Mouse (Mus musculus) neural tube, embryonic 11.5 days (tissue): ENCODE data around the gene Gm10521. TPM values are rescaled to one million over a fixed set of nuclear protein-coding genes. Genes with fewer than 3 reads are reported as not detected.

Source experiments
- ATAC-seq: fragments of 200-750 bp; cut with Nextera tagmentation; 2 replicates; pipeline ENCODE4 v1.8.0; 2017; ENCODE audit warnings: moderate number of reproducible peaks, mild to moderate bottlenecking, moderate TSS enrichment, moderate library complexity; ENCODE audit not compliant: insufficient read depth, low FRiP score, low TSS enrichment
- DNase-seq: peaks from one replicate; pipeline ENCODE4 v3.0.0-alpha.2; 2015; ENCODE audit warnings: low spot score
- H3K27ac ChIP-seq: fragments of 300-500 bp; sonication (generic); 2 replicates; pipeline ENCODE4 v1.5.1; 2014; ENCODE audit warnings: low read depth, mild to moderate bottlenecking, low read length
- H3K27me3 ChIP-seq: fragments of 300-500 bp; sonication (generic); 2 replicates; pipeline ENCODE4 v1.6.1; 2014; ENCODE audit warnings: mild to moderate bottlenecking, low read length, mixed read lengths; ENCODE audit not compliant: control insufficient read depth, insufficient read depth
- H3K36me3 ChIP-seq: fragments of 300-500 bp; sonication (generic); 2 replicates; pipeline ENCODE4 v1.6.1; 2014; ENCODE audit warnings: mild to moderate bottlenecking, low read length, moderate library complexity, mixed read lengths; ENCODE audit not compliant: control insufficient read depth, insufficient read depth
- H3K4me1 ChIP-seq: fragments of 300-500 bp; sonication (generic); 2 replicates; pipeline ENCODE4 v1.6.1; 2014; ENCODE audit warnings: low read length, mixed read lengths; ENCODE audit not compliant: control insufficient read depth, insufficient read depth
- H3K4me2 ChIP-seq: fragments of 300-500 bp; sonication (generic); 2 replicates; pipeline ENCODE4 v1.6.1; 2014; ENCODE audit warnings: low read depth, mild to moderate bottlenecking, moderate library complexity
- H3K4me3 ChIP-seq: fragments of 300-500 bp; sonication (generic); 2 replicates; pipeline ENCODE4 v1.5.1; 2014; ENCODE audit warnings: low read depth, low read length
- H3K9ac ChIP-seq: fragments of 300-500 bp; sonication (generic); 2 replicates; pipeline ENCODE4 v1.6.1; 2014; ENCODE audit warnings: mild to moderate bottlenecking, low read length
- H3K9me3 ChIP-seq: fragments of 300-500 bp; sonication (generic); 2 replicates; pipeline ENCODE4 v1.6.1; 2016; ENCODE audit warnings: low read length; ENCODE audit not compliant: control insufficient read depth
- WGBS: fragments of 180-500 bp; shearing (Covaris S2); extraction: QIAGEN DNeasy Blood & Tissue Kit; methylation state at CpG from one replicate; pipeline ENCODE4 v1.1.7; 2014; 5-methylcytosine and 5-hydroxymethylcytosine counted together
- polyA plus RNA-seq: library from polyadenylated mRNA; unstranded; fragments of >200 nt; fragmentation: Nextera tagmentation; extraction: Ambion mirVana; gene quantifications from 2 replicates; pipeline ENCODE4 v1.2.1, GENCODE M21; 2014

Gm10521 gene
- polyA plus RNA-seq, 1 experiment from 2014 or later: not detected

DNA sequence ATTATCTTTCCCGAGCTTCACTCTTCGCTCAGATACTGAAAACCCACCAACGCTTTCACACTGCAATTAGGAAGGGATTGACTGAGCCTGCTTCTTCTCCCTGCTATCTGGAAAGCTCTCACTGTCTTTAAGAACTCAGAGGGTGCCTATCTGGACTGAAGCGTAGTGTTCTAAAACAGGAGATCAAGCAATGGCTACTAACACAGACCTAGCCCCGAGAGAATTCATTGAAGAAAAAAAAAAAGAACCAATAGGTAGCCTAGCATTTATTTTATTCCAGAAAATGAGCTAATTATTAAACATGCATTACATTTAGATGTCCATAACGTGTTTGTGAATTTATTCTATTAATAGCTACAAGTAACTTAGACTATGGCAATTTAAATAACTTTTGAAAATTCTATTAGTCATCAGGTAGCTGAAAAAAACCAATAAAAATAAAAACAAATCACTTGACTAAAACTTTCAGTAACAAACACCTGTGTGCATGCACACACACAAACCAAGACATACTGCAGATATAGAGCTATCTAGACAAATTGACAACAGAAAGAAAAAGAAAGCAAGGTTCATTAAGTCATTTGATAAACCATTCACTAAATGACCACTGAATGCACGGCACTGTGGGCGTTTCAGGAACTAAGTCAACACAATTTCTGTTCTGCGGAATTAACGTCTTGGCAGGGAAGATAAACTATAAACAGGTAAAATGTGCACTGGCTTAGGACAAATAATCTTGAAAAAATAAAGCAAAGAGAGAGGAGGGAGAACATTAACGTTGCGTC is 22.9 kb downstream of the Gm10521 start:
- Histone ChIP-seq H3K9ac (no peak overlapping the region), H3K36me3 (no peaks in the 10 kb centered on the region), H3K4me3 (no peak overlapping the region), H3K4me1 (no peaks in the 10 kb centered on the region), H3K27ac (no peak overlapping the region), H3K27me3 (no peaks in the 10 kb centered on the region), H3K9me3 (no peaks in the 10 kb centered on the region), H3K4me2 (no peak overlapping the region)
- ATAC-seq: no peak
- DNase-seq: no peak
- WGBS: 92% methylated on average over 12 of the region's 12 CpGs

DNA sequence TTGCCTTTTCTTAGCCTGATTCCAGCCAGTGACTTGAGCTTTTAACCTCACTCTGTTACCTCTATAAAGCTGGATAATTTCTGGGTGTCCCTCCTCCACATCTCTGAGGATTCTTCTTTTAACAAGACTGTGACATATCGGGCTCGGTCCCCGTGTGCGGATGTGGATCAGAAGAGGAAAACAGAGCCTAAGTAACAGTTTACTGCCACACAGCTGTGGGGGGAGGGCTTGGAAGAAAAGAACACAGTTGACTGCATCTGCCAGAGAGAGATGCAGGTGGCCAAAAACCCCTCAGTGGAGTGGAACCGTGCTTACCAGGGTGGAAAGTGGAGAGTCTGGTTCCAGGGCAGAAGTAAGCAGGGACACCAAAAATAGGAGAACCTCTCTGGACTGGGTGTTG is 23.7 kb downstream of the Gm10521 start:
- DNase-seq (no peak), ATAC-seq (no peak)
- Histone ChIP-seq H3K9me3 (no peaks in the 10 kb centered on the region), H3K4me3 (no peak overlapping the region), H3K27me3 (no peaks in the 10 kb centered on the region), H3K4me2 (no peak overlapping the region), H3K9ac (no peak overlapping the region), H3K27ac (no peak overlapping the region), H3K36me3 (no peaks in the 10 kb centered on the region), H3K4me1 (no peaks in the 10 kb centered on the region)
- 81% methylated on average over 5 of the region's 5 CpGs for WGBS

GRCm38 (mm10) chr1:171919901-171920510 is 24.5 kb downstream of the Gm10521 start:
- Histone ChIP-seq H3K9ac (no peak overlapping the region), H3K4me1 (no peaks in the 10 kb centered on the region), H3K4me3 (no peak overlapping the region), H3K9me3 (no peaks in the 10 kb centered on the region), H3K27ac (no peak overlapping the region), H3K36me3 (no peaks in the 10 kb centered on the region), H3K4me2 (no peak overlapping the region), H3K27me3 (no peaks in the 10 kb centered on the region)
- 79% methylated on average over 6 of the region's 6 CpGs for WGBS
- no peak for ATAC-seq
- no peak for DNase-seq

GRCm38 (mm10) chr1:171920989-171921621 is 25.6 kb downstream of the Gm10521 start:
- no peak for DNase-seq
- Histone ChIP-seq H3K9ac (no peak overlapping the region), H3K9me3 (no peaks in the 10 kb centered on the region), H3K4me2 (no peak overlapping the region), H3K4me3 (no peak overlapping the region), H3K27me3 (no peaks in the 10 kb centered on the region), H3K4me1 (no peaks in the 10 kb centered on the region), H3K36me3 (no peaks in the 10 kb centered on the region), H3K27ac (no peak overlapping the region)
- 86% methylated on average over 9 of the region's 9 CpGs for WGBS
- no peak for ATAC-seq

GRCm38 (mm10) chr1:171921641-171922040 is 26.2 kb downstream of the Gm10521 start:
- 69% methylated on average over 2 of the region's 2 CpGs for whole genome bisulfite sequencing
- DNase-seq: no peak
- H3K4me3 ChIP-seq: no peak overlapping the region

GRCm38 (mm10) chr1:171922844-171923243 is 27.4 kb downstream of the Gm10521 start:
- Histone ChIP-seq H3K9ac (no peak overlapping the region), H3K4me2 (no peak overlapping the region), H3K36me3 (no peaks in the 10 kb centered on the region), H3K9me3 (no peaks in the 10 kb centered on the region), H3K27me3 (no peaks in the 10 kb centered on the region), H3K4me1 (no peaks in the 10 kb centered on the region), H3K4me3 (no peak overlapping the region), H3K27ac (no peak overlapping the region)
- WGBS: 92% methylated on average over 5 of the region's 5 CpGs
- DNase-seq (no peak), ATAC-seq (no peak)

More at GRCm38 (mm10) chr1:171921641-171922040, 26.2 kb downstream of the Gm10521 start:
- no peaks in the 10 kb centered on the region for H3K27me3 ChIP-seq
- no peaks in the 10 kb centered on the region for H3K4me1 ChIP-seq
- no peak for ATAC-seq
- H3K4me2 ChIP-seq: no peak overlapping the region
- no peaks in the 10 kb centered on the region for H3K36me3 ChIP-seq
- H3K9me3 ChIP-seq: no peaks in the 10 kb centered on the region
- no peak overlapping the region for H3K9ac ChIP-seq
- no peak overlapping the region for H3K27ac ChIP-seq

DNA sequence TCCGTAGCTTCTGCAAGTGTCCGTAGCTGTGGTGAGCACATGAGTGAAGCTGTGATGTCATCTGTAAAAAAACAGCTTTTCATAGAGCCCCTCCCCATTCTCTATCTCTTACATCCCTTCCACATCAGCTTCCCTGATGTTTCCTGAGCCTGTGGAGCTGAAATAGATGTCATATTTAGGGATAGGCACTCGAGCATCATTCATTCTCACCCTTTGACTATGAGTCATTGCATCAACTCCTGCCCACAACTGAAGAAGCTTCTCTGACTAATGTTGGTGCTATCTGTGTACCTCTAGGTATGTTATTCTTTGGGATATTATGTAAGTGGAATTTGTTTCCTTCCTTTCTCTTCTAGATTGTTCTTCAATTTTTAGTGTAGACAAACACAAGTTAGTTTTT is 29.4 kb downstream of the Gm10521 start:
- 83% methylated on average over 3 of the region's 3 CpGs for WGBS
- no peak for DNase-seq

GRCm38 (mm10) chr1:171933851-171934250 is 38.4 kb downstream of the Gm10521 start:
- WGBS: 79% methylated on average over 3 of the region's 3 CpGs

More for the DNA sequence above, 29.4 kb downstream of the Gm10521 start:
- H3K4me2 ChIP-seq: no peak overlapping the region
- ATAC-seq: no peak
- no peak overlapping the region for H3K27ac ChIP-seq
- H3K27me3 ChIP-seq: no peaks in the 10 kb centered on the region
- no peak overlapping the region for H3K4me3 ChIP-seq
- no peaks in the 10 kb centered on the region for H3K36me3 ChIP-seq
- H3K9me3 ChIP-seq: no peaks in the 10 kb centered on the region
- no peak overlapping the region for H3K9ac ChIP-seq
- no peaks in the 10 kb centered on the region for H3K4me1 ChIP-seq

More at GRCm38 (mm10) chr1:171933851-171934250, 38.4 kb downstream of the Gm10521 start:
- DNase-seq: no peak
- no peak for ATAC-seq
- Histone ChIP-seq H3K27ac (no peak overlapping the region), H3K4me2 (no peak overlapping the region), H3K36me3 (no peaks in the 10 kb centered on the region), H3K27me3 (no peaks in the 10 kb centered on the region), H3K4me1 (no peaks in the 10 kb centered on the region), H3K9me3 (no peaks in the 10 kb centered on the region), H3K9ac (no peak overlapping the region), H3K4me3 (no peak overlapping the region)
